Mouse (Mus musculus): Measurements from ENCODE around the gene Hgd. TPM values are rescaled to one million over a fixed set of nuclear protein-coding genes. Genes with fewer than 3 reads are reported as not detected.

The Hgd gene
- polyA plus RNA-seq (2014; fragmentation: Illumina TruSeq; extraction: RNeasy Lipid Tissue Mini Kit (QIAGEN cat#74804); ENCODE audit: low read depth, low replicate concordance), result 833 TPM

DNA sequence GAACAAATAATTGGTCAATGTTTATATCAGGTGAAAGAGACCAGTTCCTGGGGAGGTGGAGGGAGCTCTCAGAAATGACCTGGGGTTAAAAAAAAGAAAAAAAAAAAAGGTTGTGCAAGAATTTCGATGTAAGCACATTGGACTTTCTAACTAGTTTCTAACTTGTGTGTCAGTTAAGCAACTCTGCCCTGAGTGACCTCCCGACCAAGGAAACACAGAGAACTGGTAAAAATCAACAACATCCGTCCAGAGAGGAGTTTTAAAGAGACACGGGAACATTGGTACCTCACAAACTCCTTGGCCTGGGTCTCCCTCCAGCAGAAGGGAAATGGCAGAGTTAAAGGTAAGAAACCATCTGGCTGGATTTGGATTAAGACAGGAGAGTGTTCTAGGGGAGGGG is at the start of gene Hgd:
TSS of gene Hgd (plus strand) at position 160 of the 400 bp plus-strand sequence.

GRCm38 (mm10) chr16:37539611-37540580 is 40.1 kb upstream of the Hgd start, which contains the start of the genes Gtf2e1 and Rabl3:
Gene Gtf2e1, minus strand, starts transcription at chr16:37539789.
Gene Rabl3, plus strand, starts transcription at chr16:37539885.

GRCm38 (mm10) chr16:37653731-37654657 is 74.0 kb downstream of the Hgd start, which contains the start of gene Ndufb4:
Gene Ndufb4, minus strand, starts transcription at chr16:37654453.

Other genes with a start within 250 kb of the Hgd start
- gene Stxbp5l, start 195.2 kb upstream of the Hgd start, polyA plus RNA-seq (2014; fragmentation: Illumina TruSeq; extraction: RNeasy Lipid Tissue Mini Kit (QIAGEN cat#74804); ENCODE audit: low read depth, low replicate concordance), result 0.19 TPM
- 10.2 TPM for gene Gtf2e1, start 40.4 kb upstream of the Hgd start, polyA plus RNA-seq (2014; fragmentation: Illumina TruSeq; extraction: RNeasy Lipid Tissue Mini Kit (QIAGEN cat#74804); ENCODE audit: low read depth, low replicate concordance)
- 23.5 TPM for gene Rabl3, start 40.3 kb upstream of the Hgd start, polyA plus RNA-seq (2014; fragmentation: Illumina TruSeq; extraction: RNeasy Lipid Tissue Mini Kit (QIAGEN cat#74804); ENCODE audit: low read depth, low replicate concordance)
- gene Ndufb4, start 74.3 kb downstream of the Hgd start, polyA plus RNA-seq (2014; fragmentation: Illumina TruSeq; extraction: RNeasy Lipid Tissue Mini Kit (QIAGEN cat#74804); ENCODE audit: low read depth, low replicate concordance), result 202 TPM
- 4.0 TPM for gene Fstl1, start 196.7 kb downstream of the Hgd start, polyA plus RNA-seq (2014; fragmentation: Illumina TruSeq; extraction: RNeasy Lipid Tissue Mini Kit (QIAGEN cat#74804); ENCODE audit: low read depth, low replicate concordance)